Mouse (Mus musculus) forebrain, embryonic 12.5 days (tissue): ENCODE results near the gene St6galnac3. TPM values are rescaled to one million over a fixed set of nuclear protein-coding genes. Genes with fewer than 3 reads are reported as not detected.

ENCODE experiments used
- ATAC-seq: fragments of 200-750 bp; cut with Nextera tagmentation; 2 replicates; pipeline ENCODE4 v1.8.0; 2017; ENCODE audit warnings: moderate TSS enrichment; ENCODE audit not compliant: low FRiP score
- H3K27ac ChIP-seq: fragments of 300-500 bp; sonication (generic); 2 replicates; pipeline ENCODE4 v1.5.1; 2016; ENCODE audit warnings: mild to moderate bottlenecking
- H3K27me3 ChIP-seq: fragments of 300-500 bp; sonication (generic); 2 replicates; pipeline ENCODE4 v1.6.1; 2016; ENCODE audit warnings: mild to moderate bottlenecking
- H3K36me3 ChIP-seq: fragments of 300-500 bp; sonication (generic); replicated peaks from 2 replicates; pipeline ENCODE4 v1.6.1; 2016; ENCODE audit warnings: mild to moderate bottlenecking
- H3K4me1 ChIP-seq: fragments of 300-500 bp; sonication (generic); 2 replicates; pipeline ENCODE4 v1.6.1; 2016
- H3K4me2 ChIP-seq: fragments of 300-500 bp; sonication (generic); 2 replicates; pipeline ENCODE4 v1.6.1; 2016; ENCODE audit warnings: mild to moderate bottlenecking, moderate library complexity
- H3K4me3 ChIP-seq: fragments of 300-500 bp; sonication (generic); replicated peaks from 2 replicates; pipeline ENCODE4 v1.5.1; 2016; ENCODE audit warnings: mild to moderate bottlenecking
- H3K9ac ChIP-seq: fragments of 300-500 bp; sonication (generic); 2 replicates; pipeline ENCODE4 v1.6.1; 2016; ENCODE audit warnings: mild to moderate bottlenecking
- H3K9me3 ChIP-seq: fragments of 300-500 bp; sonication (generic); 2 replicates; pipeline ENCODE4 v1.6.1; 2016
- WGBS: fragments of 180-500 bp; shearing (Covaris S2); methylation state at CpG from one replicate; pipeline ENCODE4 v1.1.7; 2016; 5-methylcytosine and 5-hydroxymethylcytosine counted together
- polyA plus RNA-seq: library from polyadenylated mRNA; unstranded; fragments of >200 nt; fragmentation: Nextera tagmentation; extraction: Ambion mirVana; gene quantifications from 2 replicates; pipeline ENCODE4 v1.2.1, GENCODE M21; 2016

Gene St6galnac3
- polyA plus RNA-seq, 1 experiment from 2014 or later, result 26.9 TPM

DNA sequence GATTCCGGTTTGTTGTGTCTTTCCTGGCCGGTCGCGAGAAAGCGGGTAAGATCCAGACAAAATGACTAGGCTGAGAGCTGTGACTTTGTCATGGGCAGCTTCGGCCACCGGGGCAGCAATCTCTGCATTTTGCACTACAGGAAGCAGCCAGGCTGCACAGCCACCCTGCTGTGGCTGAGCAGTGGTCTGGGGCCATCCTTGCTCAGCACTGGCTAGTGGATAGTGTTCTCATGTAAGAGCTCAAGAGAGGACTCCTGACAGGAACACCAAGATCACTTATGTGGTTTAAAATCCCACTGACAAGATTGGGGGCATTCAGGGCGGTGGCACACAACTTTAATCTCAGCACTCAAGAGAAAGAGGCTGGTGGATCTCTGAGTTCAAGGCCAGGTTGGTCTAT lies 469.1 kb downstream of the St6galnac3 start:
- Histone ChIP-seq H3K4me3 (no peak overlapping the region), H3K36me3 (no peaks in the 10 kb centered on the region), H3K27me3 (no peaks in the 10 kb centered on the region), H3K4me1 (peaks cover 3% of the 10 kb centered on the region; the same call in 1 of the 2 replicates), H3K9me3 (no peaks in the 10 kb centered on the region), H3K27ac (no peak overlapping the region), H3K4me2 (no peak overlapping the region), H3K9ac (no peak overlapping the region)
- no peak for ATAC-seq
- WGBS, result 84% methylated on average over 8 of the region's 8 CpGs

DNA sequence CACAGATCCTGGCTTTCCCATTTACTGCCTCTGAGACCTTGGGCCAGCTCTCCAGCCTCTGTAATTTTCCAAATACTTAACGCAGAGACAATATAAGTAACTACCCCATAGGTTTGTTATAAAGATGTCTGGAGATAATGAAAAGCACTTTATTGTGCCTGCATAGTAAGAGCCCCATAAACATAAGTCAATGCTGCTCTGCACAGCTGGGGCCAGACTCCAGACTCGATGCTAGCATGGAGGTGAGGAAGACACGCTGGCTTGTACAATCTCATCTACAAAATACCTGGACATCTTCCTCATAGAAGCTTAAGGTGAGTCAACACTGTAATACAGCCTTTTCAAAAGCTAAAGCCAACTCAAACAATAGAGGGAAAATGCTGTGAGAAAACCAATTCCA lies 473.3 kb downstream of the St6galnac3 start:
- Histone ChIP-seq H3K36me3 (no peaks in the 10 kb centered on the region), H3K27me3 (no peaks in the 10 kb centered on the region), H3K9me3 (no peaks in the 10 kb centered on the region), H3K9ac (no peak overlapping the region), H3K4me3 (no peak overlapping the region), H3K4me2 (no peak overlapping the region), H3K4me1 (no peaks in the 10 kb centered on the region), H3K27ac (no peak overlapping the region)
- WGBS, result 90% methylated on average over 3 of the region's 3 CpGs
- no peak for ATAC-seq

DNA sequence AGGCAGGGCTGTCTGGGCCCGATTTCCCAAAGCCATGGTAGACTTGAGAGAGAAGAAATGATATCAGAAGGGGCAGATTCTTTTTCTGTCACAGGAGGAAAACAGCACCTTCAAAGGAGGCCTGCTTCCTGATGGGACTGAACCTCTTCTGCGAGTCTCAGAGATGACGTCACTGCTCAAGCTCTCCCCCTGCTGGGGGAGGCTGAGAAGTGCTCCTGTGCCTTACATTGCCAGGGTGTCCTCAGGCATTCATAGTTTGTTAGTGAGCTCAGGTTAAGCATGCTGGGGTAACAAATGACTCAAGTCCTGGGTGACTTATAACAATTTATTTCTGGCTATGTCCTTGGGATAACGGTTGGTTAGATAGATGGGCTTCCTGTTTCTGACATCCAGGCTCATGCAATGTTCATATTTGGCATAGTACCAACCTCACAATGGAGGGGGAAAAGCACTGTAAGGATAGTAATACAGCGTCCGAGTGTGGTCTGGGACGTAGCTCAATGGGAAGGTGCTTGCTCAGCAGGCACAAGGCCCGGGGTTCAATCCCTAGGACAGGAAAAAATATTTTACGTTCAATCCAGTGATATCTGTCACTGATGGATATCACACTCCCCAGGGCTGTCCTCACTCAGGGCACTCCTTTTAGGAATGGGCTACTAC lies 474.2 kb downstream of the St6galnac3 start:
- Histone ChIP-seq H3K4me1 (no peaks in the 10 kb centered on the region), H3K4me3 (no peak overlapping the region), H3K36me3 (no peaks in the 10 kb centered on the region), H3K27ac (no peak overlapping the region), H3K9ac (no peak overlapping the region), H3K9me3 (no peaks in the 10 kb centered on the region), H3K27me3 (no peaks in the 10 kb centered on the region), H3K4me2 (no peak overlapping the region)
- 52% methylated on average over 9 of the region's 9 CpGs for WGBS
- ATAC-seq, result peak; percentile 64; the same call in 1 of the 2 replicates

DNA sequence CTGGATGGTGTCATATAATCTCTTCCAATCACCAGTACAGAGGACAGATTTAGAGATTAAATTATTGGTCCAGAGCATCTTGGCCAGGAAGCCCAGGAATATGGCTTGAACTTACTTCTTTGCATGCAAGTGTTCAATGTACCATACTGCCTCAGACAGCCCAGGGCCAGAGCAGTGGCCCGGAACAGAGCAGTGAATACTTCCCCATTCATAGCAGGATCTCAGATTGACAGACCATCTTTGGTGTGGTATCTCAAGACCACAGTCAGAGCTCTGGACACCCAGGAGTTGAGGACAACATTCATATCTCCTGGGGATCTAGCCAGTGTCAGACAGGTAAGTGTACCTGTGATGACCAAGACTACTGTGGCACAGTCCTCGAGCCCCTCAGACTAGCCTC lies 476.1 kb downstream of the St6galnac3 start:
- Histone ChIP-seq H3K4me1 (no peaks in the 10 kb centered on the region), H3K4me2 (no peak overlapping the region), H3K4me3 (no peak overlapping the region), H3K9me3 (no peaks in the 10 kb centered on the region), H3K27ac (no peak overlapping the region), H3K27me3 (no peaks in the 10 kb centered on the region), H3K9ac (no peak overlapping the region), H3K36me3 (no peaks in the 10 kb centered on the region)
- ATAC-seq, result no peak
- WGBS, result 84% methylated on average over 2 of the region's 2 CpGs

DNA sequence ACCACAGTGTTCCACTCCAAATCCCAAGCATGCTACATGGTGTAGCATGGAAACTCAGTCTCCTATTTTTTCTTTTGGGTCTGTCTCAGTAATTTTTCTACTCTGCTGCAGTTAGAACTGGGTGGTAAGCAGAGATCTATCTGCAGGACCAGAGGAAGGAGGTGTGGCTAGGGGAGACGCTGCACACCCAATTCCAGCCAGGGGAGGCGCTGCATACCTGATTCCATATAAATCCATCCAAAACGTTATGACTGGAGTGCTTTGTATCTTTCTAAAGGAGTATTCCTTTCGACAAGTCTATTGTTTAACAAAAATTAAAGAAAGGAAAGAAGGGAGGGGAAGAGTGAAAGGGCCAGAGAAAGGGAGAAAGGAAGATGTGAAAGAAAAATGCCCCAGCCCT lies 476.9 kb downstream of the St6galnac3 start:
- no peak overlapping the region for H3K4me2 ChIP-seq
- no peak overlapping the region for H3K9ac ChIP-seq
- no peak for ATAC-seq
- WGBS, result 28% methylated on average over 4 of the region's 4 CpGs
- no peaks in the 10 kb centered on the region for H3K36me3 ChIP-seq
- no peak overlapping the region for H3K27ac ChIP-seq
- H3K4me1 ChIP-seq, result no peaks in the 10 kb centered on the region
- H3K4me3 ChIP-seq, result no peak overlapping the region
- H3K9me3 ChIP-seq, result no peaks in the 10 kb centered on the region
- no peaks in the 10 kb centered on the region for H3K27me3 ChIP-seq

DNA sequence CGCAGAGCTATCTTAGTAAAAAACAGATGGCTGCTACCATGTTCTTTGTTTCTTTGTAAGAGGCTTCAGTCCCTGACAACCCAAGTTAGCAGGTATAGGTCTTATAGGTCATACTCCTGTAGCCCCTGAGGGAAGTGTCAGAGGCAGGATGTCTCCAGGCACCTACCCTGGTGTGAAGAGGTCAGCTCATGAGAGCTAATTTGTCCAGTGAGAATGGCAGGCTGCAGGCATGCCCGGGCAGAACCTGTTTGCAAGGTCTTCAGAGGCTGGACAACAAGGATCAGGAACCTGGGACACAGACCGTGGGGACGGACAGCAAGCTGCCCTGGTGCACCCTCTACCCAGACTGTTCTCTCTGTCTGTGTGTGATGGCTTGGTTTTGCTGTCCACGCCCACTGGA lies 482.4 kb downstream of the St6galnac3 start:
- peaks cover 6% of the 10 kb centered on the region for H3K4me1 ChIP-seq
- H3K9ac ChIP-seq, result no peak overlapping the region
- no peak overlapping the region for H3K4me2 ChIP-seq
- H3K9me3 ChIP-seq, result no peaks in the 10 kb centered on the region
- H3K36me3 ChIP-seq, result no peaks in the 10 kb centered on the region
- no peak overlapping the region for H3K4me3 ChIP-seq
- no peak; the same call in 1 of the 2 replicates for ATAC-seq
- H3K27me3 ChIP-seq, result no peaks in the 10 kb centered on the region
- no peak overlapping the region for H3K27ac ChIP-seq
- WGBS, result 79% methylated on average over 5 of the region's 5 CpGs

DNA sequence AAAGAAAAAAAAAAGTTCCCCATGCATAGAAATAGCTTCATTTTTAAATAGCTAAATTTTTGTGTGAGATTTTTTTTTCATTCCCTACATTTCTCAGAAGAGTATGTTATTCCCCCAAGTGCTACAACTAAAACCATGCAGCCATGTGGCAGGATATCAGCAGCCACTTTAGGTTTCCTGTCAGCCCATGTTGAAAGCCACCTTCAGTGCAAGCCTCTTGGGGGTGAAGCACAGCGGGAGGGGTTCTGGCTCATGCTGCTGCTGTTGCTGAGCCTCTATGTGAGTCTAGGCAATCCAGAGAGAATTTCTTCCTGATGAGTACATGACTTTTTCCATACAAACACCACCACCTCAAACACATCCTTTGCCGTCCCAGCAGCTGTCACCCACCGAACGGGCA lies 483.8 kb downstream of the St6galnac3 start:
- H3K27ac ChIP-seq, result no peak overlapping the region
- no peak for ATAC-seq

DNA sequence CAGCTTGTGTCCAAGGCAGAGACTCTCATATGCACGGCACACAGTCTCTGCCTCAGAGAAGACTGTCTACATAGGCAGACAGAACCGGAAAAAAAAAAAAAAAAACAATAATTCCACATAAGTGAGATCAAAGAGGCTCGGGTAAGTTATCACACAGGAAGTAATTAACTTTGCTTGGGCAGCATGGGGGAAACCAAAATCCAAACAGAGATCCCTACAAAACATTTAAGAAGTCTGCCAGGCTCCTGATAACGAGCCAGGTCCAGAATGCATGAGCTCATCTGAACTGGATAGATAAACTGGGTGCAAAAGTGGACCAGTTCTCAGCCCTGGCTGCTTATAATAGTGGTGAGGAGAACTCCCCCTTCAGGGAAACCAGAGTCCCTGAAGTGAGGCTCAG lies 484.6 kb downstream of the St6galnac3 start:
- peaks cover 6% of the 10 kb centered on the region for H3K4me1 ChIP-seq
- no peak for ATAC-seq
- H3K4me2 ChIP-seq, result no peak overlapping the region
- H3K27me3 ChIP-seq, result no peaks in the 10 kb centered on the region
- H3K4me3 ChIP-seq, result no peak overlapping the region
- H3K27ac ChIP-seq, result no peak overlapping the region
- 47% methylated on average over 4 of the region's 4 CpGs for WGBS
- no peak overlapping the region for H3K9ac ChIP-seq
- no peaks in the 10 kb centered on the region for H3K36me3 ChIP-seq
- no peaks in the 10 kb centered on the region for H3K9me3 ChIP-seq

More for the DNA sequence above, 483.8 kb downstream of the St6galnac3 start:
- Histone ChIP-seq H3K9me3 (no peaks in the 10 kb centered on the region), H3K4me2 (no peak overlapping the region), H3K36me3 (no peaks in the 10 kb centered on the region), H3K4me1 (peaks cover 6% of the 10 kb centered on the region), H3K27me3 (no peaks in the 10 kb centered on the region), H3K9ac (no peak overlapping the region), H3K4me3 (no peak overlapping the region)
- 95% methylated on average over 4 of the region's 4 CpGs for WGBS

DNA sequence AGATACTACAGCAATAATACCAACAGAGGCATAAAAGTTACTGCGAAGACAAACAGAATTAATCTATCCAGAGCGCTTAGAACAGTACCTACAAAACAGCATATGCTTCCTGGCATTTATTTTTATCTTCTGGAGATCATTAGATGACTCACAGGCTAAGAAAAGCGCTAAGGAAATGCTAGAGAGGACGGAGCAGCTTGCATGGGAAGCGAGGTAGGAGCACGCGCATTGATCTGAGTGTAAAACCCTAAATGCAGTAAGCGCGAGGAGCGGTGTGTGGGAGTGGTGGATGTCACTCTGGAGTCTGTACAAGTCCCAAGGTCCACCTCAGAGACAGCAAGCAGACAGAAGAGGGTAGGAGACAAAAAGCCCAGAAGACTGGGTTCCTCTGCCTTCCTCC lies 486.6 kb downstream of the St6galnac3 start:
- Histone ChIP-seq H3K36me3 (no peaks in the 10 kb centered on the region), H3K9me3 (no peaks in the 10 kb centered on the region), H3K27ac (no peak overlapping the region), H3K4me1 (peaks cover 6% of the 10 kb centered on the region), H3K27me3 (no peaks in the 10 kb centered on the region), H3K9ac (no peak overlapping the region), H3K4me3 (no peak overlapping the region), H3K4me2 (no peak overlapping the region)
- ATAC-seq, result no peak
- WGBS, result 91% methylated on average over 10 of the region's 10 CpGs

DNA sequence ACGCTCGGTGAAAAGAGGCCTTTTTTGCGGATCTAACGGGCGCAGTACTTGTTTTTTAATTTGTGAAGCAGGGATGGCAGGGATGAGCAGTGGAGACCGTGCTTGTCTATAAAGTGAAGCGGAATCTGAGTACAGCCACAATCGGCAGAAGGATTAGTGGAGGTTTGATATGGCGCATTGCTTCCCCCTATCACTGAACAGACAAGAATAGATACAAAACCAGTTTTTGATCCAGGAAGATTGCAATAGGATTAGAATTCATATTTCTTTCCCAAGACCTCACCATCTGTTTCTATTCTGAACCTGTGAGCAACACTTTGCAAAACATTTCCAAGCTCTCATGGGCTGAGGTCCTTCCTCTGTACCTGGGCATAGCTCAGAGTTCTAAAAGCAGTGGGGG lies 488.7 kb downstream of the St6galnac3 start:
- Histone ChIP-seq H3K4me3 (no peak overlapping the region), H3K4me1 (no peaks in the 10 kb centered on the region), H3K9me3 (no peaks in the 10 kb centered on the region), H3K27me3 (no peaks in the 10 kb centered on the region), H3K36me3 (no peaks in the 10 kb centered on the region), H3K9ac (no peak overlapping the region), H3K4me2 (no peak overlapping the region), H3K27ac (no peak overlapping the region)
- 87% methylated on average over 9 of the region's 9 CpGs for WGBS
- ATAC-seq, result no peak

DNA sequence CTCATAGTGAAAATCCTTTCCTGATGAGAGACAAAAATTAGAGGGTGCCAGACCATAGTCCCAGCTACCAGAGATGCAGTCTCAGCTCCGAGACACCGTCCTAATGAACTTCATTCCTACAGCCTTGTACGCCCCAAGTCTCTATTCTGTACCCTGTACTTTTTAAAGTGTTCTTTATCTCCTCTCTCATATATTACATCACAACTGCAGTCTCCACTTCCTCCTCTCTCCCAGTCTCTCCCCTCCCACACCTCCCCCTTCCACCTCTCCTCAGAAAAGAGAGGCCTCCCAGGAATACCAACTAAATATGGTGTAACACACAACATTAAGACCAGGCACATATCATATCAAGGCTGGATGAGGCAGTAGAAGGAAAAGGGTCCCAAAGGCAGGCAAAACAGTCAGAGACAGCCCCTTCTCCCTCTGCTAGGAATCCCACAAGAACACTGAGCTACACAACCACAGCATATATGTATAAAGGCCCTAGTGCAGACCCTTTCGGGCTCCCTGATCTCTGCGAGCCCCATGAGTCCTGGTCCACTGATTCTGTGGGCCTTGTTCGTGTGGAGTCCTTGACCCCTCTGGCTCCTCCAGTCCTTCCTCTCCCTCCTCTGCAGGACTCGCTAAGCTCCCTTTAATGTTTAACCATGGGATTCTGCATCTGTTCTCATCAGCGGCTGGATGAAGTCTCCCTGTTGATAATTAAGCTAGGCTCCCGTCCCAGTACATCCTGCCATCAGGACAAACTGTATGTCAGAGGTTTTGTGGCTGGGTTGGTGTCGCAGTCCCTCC lies 502.2 kb downstream of the St6galnac3 start:
- no peak overlapping the region for H3K9ac ChIP-seq
- H3K4me3 ChIP-seq, result no peak overlapping the region
- ATAC-seq, result no peak
- no peaks in the 10 kb centered on the region for H3K4me1 ChIP-seq
- H3K27ac ChIP-seq, result no peak overlapping the region
- no peaks in the 10 kb centered on the region for H3K27me3 ChIP-seq
- no peaks in the 10 kb centered on the region for H3K36me3 ChIP-seq
- WGBS, result 87% methylated on average over 10 of the region's 10 CpGs
- no peak overlapping the region for H3K4me2 ChIP-seq
- no peaks in the 10 kb centered on the region for H3K9me3 ChIP-seq

DNA sequence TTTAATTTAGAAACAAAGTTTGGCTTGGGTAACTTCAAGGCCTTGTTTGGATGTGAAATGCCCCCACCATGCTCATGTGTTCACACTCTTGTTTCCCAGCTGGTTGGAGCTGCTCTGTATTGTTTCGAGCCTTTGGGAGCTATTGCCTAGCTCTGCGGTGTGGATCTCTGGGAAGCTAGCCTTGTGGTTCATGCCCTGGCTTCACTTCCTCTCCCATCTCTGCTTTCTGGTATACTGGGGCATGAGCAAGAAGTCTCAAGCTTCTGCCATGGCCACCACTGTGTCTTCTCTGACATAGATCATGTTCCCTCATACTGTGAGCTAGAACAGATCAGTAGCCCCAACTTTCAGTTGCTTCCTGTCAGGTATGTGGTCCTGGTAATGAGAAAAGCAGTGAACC lies 505.6 kb downstream of the St6galnac3 start:
- Histone ChIP-seq H3K4me2 (no peak overlapping the region), H3K9ac (no peak overlapping the region), H3K4me3 (no peak overlapping the region), H3K4me1 (no peaks in the 10 kb centered on the region), H3K27ac (no peak overlapping the region), H3K36me3 (no peaks in the 10 kb centered on the region), H3K27me3 (no peaks in the 10 kb centered on the region), H3K9me3 (no peaks in the 10 kb centered on the region)
- WGBS, result 95% methylated on average over 2 of the region's 2 CpGs
- no peak for ATAC-seq

DNA sequence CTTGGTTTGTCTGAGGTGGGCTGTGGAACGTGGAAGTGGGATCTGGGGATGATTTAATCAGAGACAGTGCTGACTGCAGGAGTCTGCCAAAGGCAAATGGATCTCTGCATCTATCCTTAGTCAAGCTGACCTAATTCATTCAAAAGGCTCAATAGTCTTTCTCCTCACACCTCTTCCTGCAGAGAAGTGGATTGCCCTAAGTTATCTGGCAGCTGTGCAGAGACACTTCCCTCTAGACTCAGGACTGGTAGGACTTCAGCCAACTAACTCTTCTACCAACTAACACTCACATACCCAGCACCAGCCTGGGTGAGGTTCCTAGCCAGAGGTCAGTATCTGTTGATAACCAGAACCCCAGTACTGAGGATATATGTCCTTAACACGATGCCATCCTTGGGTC lies 516.8 kb downstream of the St6galnac3 start:
- Histone ChIP-seq H3K27me3 (no peaks in the 10 kb centered on the region), H3K36me3 (no peaks in the 10 kb centered on the region), H3K4me1 (no peaks in the 10 kb centered on the region), H3K9ac (no peak overlapping the region), H3K9me3 (no peaks in the 10 kb centered on the region), H3K27ac (no peak overlapping the region), H3K4me3 (no peak overlapping the region), H3K4me2 (no peak overlapping the region)
- WGBS, result 86% methylated on average over 2 of the region's 2 CpGs
- ATAC-seq, result no peak
